Mouse (Mus musculus): ENCODE measurements around the gene Map4k1.
A peak's percentile ranks its signal among the peaks of the same experiment; 100 is the strongest.

The Map4k1 gene

GRCm38 (mm10) chr7:29026195-29026594 lies 44.3 kb downstream of the Map4k1 start:
- no peak for DNase-seq (ENCODE audit: low spot score in 2 of 2)

- DNase-seq (ENCODE audit: low spot score in 2 of 2) = no peak
Observed at GRCm38 (mm10) chr7:29026811-29027210, 45.0 kb downstream of the Map4k1 start.

- DNase-seq (ENCODE audit: low spot score in 2 of 2) = no peak
Observed at GRCm38 (mm10) chr7:29028761-29029160, 46.9 kb downstream of the Map4k1 start.

GRCm38 (mm10) chr7:29029690-29030656 lies 48.1 kb downstream of the Map4k1 start:
- DNase-seq (ENCODE audit: low spot score in 2 of 2) = no peak

DNA sequence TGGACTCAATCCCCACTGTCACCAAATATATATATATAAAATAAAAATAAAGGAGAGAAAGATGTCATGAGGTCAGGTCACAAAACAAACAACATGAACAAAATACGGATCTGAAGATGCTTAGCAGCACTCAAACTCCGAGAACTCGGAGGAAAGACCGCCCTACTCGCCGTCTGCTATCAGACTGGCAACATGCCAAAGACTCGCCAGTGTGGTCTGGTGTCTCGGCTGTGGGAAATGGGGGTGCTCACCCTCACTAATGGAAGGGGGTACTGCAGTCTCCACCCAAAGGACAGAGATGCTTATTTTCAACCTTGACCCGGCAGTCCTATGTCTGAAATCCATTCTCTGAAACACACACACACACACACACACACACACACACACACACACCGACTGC lies 49.8 kb downstream of the Map4k1 start:
- DNase-seq (ENCODE audit: low spot score in 2 of 2) = no peak

DNA sequence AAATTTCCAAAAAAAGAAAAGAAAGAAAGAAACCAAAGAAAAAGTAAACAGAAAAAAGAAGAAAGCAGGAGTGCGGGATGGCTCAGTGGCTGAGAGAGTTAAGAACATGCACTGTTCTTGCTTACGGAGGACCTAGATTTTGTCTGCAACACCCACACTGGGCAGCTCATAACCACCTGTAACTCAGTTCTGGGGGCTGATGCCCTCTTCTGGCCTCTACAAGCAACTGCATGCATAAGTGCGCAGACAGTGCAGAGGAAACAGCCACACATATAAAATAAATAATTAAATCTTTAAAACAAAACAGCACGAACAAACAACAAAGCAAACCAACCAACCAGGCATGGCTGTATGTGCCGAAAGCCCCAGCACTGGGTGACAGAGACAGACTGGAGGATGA lies 50.8 kb downstream of the Map4k1 start:
- DNase-seq (ENCODE audit: low spot score in 2 of 2) = no peak

DNA sequence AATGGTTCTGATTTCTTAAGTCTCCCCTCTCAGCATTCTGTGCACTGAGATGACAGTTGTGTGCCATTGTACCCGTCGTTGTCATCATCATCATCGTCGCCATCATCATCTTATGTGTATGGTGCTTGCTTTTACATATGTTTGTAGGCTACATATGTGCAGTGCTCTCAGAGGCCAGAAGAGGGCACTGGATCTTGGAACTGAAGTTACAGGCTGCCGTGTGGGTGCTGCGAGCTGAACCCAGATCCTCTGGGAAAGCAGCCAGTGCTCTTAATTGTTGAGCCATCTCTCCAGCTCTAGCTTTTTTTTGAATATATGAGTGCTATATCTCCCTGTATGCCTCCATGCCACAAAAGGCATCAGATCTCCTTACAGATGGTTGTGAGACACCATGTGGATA lies 55.4 kb downstream of the Map4k1 start:
- DNase-seq (ENCODE audit: low spot score in 2 of 2) = no peak

DNA sequence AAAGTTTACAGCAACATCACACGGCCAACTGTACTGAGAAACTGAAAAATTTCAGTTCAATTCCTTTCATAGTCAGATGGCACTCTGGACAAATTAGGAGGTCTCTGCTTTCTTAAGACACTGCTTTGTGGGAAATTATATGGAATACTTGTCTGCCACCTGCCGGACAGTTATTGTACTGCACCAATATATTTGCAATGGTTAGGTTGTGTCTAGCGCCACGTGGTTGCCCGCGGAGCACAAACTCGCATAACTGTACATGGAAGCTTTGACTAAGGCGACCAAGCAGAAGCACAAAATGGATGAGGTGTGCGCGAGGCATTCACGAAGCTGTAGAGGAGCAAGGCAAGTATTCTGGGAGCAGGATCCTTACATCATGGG lies 57.7 kb downstream of the Map4k1 start:
- peak; percentile 84 to 90 for DNase-seq (ENCODE audit: low spot score in 2 of 2)

DNA sequence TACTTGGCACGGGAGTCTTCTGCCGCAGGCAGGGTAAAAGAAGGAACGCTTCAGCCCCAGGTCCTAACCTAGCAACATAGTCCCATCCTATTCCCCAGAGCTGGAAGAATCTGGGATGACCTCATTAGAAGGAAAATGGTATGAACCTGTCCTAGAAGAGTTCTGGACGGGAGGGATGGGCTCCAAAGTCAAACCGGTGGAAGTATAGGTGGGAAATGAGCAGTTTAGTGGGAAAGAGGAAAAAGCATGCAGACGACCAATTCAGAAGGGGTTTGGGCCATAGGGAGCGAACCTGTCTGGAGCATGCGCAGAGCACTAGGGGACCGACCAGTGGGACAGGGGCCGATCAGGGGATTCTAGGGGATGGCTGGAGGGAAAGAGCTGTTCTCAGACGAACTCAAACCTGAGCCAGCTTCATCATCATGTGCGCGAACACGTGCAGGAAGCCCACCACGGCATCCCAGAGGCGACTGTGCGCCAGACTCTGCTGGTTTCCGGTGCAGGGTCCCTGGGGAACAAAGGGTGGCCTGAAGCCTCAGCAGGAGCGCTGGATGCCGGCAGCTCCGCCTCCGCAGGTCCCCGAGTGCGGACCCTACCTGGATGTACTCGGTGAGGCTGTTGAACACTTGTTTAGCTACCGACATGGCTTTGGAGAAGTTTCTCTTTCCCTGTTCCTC lies 58.3 kb downstream of the Map4k1 start:
- DNase-seq (ENCODE audit: low spot score in 2 of 2) = peak in 1 of 2 experiments; percentile 25

GRCm38 (mm10) chr7:29041194-29041593 lies 59.3 kb downstream of the Map4k1 start:
- no peak for DNase-seq (ENCODE audit: low spot score in 2 of 2)

DNA sequence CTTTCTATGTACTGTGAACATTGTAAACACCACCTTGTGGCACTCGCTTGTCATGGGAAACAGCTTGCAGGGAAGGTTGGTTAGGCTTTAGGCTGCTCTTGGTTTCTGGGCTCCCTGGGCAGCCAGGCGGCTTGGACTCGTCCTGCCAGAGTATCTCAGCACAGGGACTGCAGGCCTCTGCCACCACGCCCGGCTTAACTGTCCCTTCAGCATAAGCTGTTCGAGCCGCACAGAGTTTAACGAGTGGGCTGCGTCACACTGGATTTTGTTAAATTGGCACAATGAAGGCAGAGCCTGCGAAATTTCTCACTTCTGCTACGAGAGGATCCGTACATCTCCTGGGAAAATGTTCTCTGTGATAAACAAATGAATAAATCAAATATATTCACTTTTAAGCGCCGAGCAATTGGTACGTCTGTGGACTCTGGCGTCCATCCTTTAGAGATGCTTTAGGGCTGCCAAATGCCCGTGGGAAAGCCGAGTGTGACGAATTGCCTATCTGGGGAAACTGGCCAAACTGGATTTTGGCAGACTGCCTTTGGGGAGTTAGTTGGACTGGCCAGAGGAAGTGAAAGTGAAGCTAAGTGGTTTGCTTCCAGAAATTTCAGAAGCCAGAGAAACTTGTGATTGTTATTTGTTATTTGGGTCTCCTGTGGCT lies 61.3 kb downstream of the Map4k1 start:
- no peak for DNase-seq (ENCODE audit: low spot score in 2 of 2)

- DNase-seq (ENCODE audit: low spot score in 2 of 2) = no peak
Observed at GRCm38 (mm10) chr7:29043674-29044057, 61.8 kb downstream of the Map4k1 start.

- DNase-seq (ENCODE audit: low spot score in 2 of 2) = no peak
Observed at GRCm38 (mm10) chr7:29044302-29044701, 62.5 kb downstream of the Map4k1 start.

DNA sequence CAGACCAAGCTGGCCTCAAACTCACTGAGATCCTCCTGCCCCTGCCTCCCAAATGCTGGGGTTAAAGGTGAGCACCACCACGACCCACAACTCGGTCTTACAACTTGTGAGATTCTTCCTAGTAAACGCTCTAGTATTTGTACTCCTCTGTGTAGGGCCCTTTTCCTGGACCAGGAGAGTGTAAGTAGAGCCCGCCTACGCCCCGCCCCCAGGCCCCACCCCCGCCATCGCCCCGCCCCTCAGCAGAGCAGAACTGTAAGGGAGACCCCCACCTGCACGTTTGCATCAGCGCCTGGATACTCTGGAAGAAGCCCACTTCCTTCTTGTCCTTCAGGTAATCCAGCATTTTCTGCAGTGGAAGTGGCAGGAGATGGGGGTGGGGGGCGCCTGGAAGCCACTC lies 64.7 kb downstream of the Map4k1 start:
- DNase-seq (ENCODE audit: low spot score in 2 of 2) = no peak

GRCm38 (mm10) chr7:29048070-29048469 lies 66.2 kb downstream of the Map4k1 start:
- no peak for DNase-seq (ENCODE audit: low spot score in 2 of 2)

- DNase-seq (ENCODE audit: low spot score in 2 of 2) = no peak
Observed at GRCm38 (mm10) chr7:29048615-29049014, 66.8 kb downstream of the Map4k1 start.

GRCm38 (mm10) chr7:29050797-29051196 lies 68.9 kb downstream of the Map4k1 start:
- peak in 1 of 2 experiments; percentile 54 for DNase-seq (ENCODE audit: low spot score in 2 of 2)

DNA sequence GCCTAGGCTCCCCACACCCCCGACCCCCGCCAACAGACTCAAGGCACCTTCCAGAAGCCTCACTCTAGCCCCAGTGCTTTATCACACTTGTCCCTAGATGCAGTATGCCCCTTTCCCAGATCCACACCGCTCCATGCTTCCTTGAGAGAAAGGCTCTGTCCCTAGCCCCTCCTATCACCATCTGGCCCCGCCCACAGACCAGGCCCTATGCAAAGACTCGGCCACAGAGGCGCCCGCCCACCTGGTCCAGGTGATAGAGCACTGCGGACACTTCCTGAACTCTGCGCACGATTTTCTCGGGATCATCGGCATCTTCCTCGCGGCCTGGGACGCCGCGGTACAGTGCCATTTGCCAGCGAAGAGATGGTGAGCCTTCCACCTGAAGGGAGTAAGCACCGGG lies 71.0 kb downstream of the Map4k1 start:
- no peak for DNase-seq (ENCODE audit: low spot score in 2 of 2)

Measured in spleen, postnatal 10 days (tissue).